Mouse (Mus musculus): Measurements from ENCODE around the gene Narfl. TPM values are rescaled to one million over a fixed set of nuclear protein-coding genes. Genes with fewer than 3 reads are reported as not detected.

Narfl gene
- polyA plus RNA-seq, 1 experiment from 2014 or later: 27.1 TPM

GRCm38 (mm10) chr17:25825311-25825710 is 51.7 kb downstream of the Narfl start:
- Histone ChIP-seq H3K4me2 (0 out of 2 replicates have a peak overlapping the region, but pooled peaks have one; percentile 95), H3K9ac (no peak overlapping the region), H3K9me3 (no peaks in the 10 kb centered on the region), H3K36me3 (peaks cover 39% of the 10 kb centered on the region), H3K27me3 (replicated peaks) (peaks cover 26% of the 10 kb centered on the region), H3K27ac (replicated peaks) (no peak overlapping the region), H3K4me1 (peaks cover 40% of the 10 kb centered on the region), H3K4me3 (no peak overlapping the region)
- 84% methylated on average over 6 of the region's 6 CpGs for WGBS
- ATAC-seq (ENCODE audit: extremely low read depth, insufficient number of reproducible peaks, low FRiP score, low TSS enrichment): no peak

- WGBS: 93% methylated on average over 27 of the region's 27 CpGs
- Histone ChIP-seq H3K36me3 (peaks cover 47% of the 10 kb centered on the region), H3K4me1 (peaks cover 48% of the 10 kb centered on the region), H3K4me2 (no peak overlapping the region), H3K27ac (replicated peaks) (no peak overlapping the region), H3K27me3 (replicated peaks) (peaks cover 18% of the 10 kb centered on the region), H3K9me3 (no peaks in the 10 kb centered on the region), H3K9ac (no peak overlapping the region), H3K4me3 (no peak overlapping the region)
- ATAC-seq (ENCODE audit: extremely low read depth, insufficient number of reproducible peaks, low FRiP score, low TSS enrichment): no peak
Measured at GRCm38 (mm10) chr17:25825984-25826570, 52.5 kb downstream of the Narfl start.

GRCm38 (mm10) chr17:25827011-25827410 is 53.4 kb downstream of the Narfl start:
- Histone ChIP-seq H3K4me2 (no peak overlapping the region), H3K9ac (no peak overlapping the region), H3K27ac (replicated peaks) (no peak overlapping the region), H3K27me3 (replicated peaks) (peaks cover 9% of the 10 kb centered on the region), H3K36me3 (peaks cover 55% of the 10 kb centered on the region), H3K9me3 (no peaks in the 10 kb centered on the region), H3K4me1 (peaks cover 57% of the 10 kb centered on the region), H3K4me3 (no peak overlapping the region)
- ATAC-seq (ENCODE audit: extremely low read depth, insufficient number of reproducible peaks, low FRiP score, low TSS enrichment): no peak
- 90% methylated on average over 13 of the region's 13 CpGs for WGBS

GRCm38 (mm10) chr17:25827546-25828222 is 54.1 kb downstream of the Narfl start:
- H3K27ac ChIP-seq (replicated peaks): no peak overlapping the region
- H3K9ac ChIP-seq: no peak overlapping the region
- WGBS: 91% methylated on average over 22 of the region's 22 CpGs
- H3K9me3 ChIP-seq: no peaks in the 10 kb centered on the region
- no peak overlapping the region; the same call in 1 of the 2 replicates for H3K4me3 ChIP-seq
- H3K4me1 ChIP-seq: peaks cover 60% of the 10 kb centered on the region
- peaks cover 55% of the 10 kb centered on the region for H3K36me3 ChIP-seq
- no peak overlapping the region for H3K4me2 ChIP-seq
- no peak for ATAC-seq (ENCODE audit: extremely low read depth, insufficient number of reproducible peaks, low FRiP score, low TSS enrichment)
- peaks cover 2% of the 10 kb centered on the region for H3K27me3 ChIP-seq (replicated peaks)

- 75% methylated on average over 8 of the region's 8 CpGs for WGBS
- Histone ChIP-seq H3K4me2 (peak overlapping the region; percentile 91), H3K4me1 (peaks cover 57% of the 10 kb centered on the region), H3K27ac (replicated peaks) (peak overlapping the region; percentile 93), H3K9ac (peak overlapping the region; percentile 89), H3K27me3 (replicated peaks) (no peaks in the 10 kb centered on the region), H3K9me3 (no peaks in the 10 kb centered on the region), H3K4me3 (peak overlapping the region; percentile 74), H3K36me3 (peaks cover 55% of the 10 kb centered on the region)
- no peak for ATAC-seq (ENCODE audit: extremely low read depth, insufficient number of reproducible peaks, low FRiP score, low TSS enrichment)
Measured at GRCm38 (mm10) chr17:25828223-25828594, 54.6 kb downstream of the Narfl start.

GRCm38 (mm10) chr17:25828712-25829557 is 55.4 kb downstream of the Narfl start, which contains the start of gene Jmjd8:
Jmjd8 (plus strand) TSS chr17:25828867.
- Histone ChIP-seq H3K4me1 (peaks cover 58% of the 10 kb centered on the region), H3K4me3 (peak within 1 kb of the TSS; percentile 74), H3K27ac (replicated peaks) (peak within 1 kb of the TSS; percentile 93), H3K9me3 (no peaks in the 10 kb centered on the region), H3K36me3 (peaks cover 55% of the 10 kb centered on the region), H3K9ac (peak within 1 kb of the TSS; percentile 89), H3K4me2 (peak within 1 kb of the TSS; percentile 91), H3K27me3 (replicated peaks) (no peaks in the 10 kb centered on the region)
- no peak for ATAC-seq (ENCODE audit: extremely low read depth, insufficient number of reproducible peaks, low FRiP score, low TSS enrichment)
- WGBS: 1% methylated on average over 32 of the region's 32 CpGs

GRCm38 (mm10) chr17:25829558-25830017 is 56.0 kb downstream of the Narfl start:
- no peak for ATAC-seq (ENCODE audit: extremely low read depth, insufficient number of reproducible peaks, low FRiP score, low TSS enrichment)
- H3K36me3 ChIP-seq: peaks cover 57% of the 10 kb centered on the region

GRCm38 (mm10) chr17:25830200-25830753 is 56.7 kb downstream of the Narfl start:
- H3K27me3 ChIP-seq (replicated peaks): no peaks in the 10 kb centered on the region
- H3K27ac ChIP-seq (replicated peaks): no peak overlapping the region; the same call in 1 of the 2 replicates
- H3K9me3 ChIP-seq: no peaks in the 10 kb centered on the region
- peaks cover 58% of the 10 kb centered on the region for H3K4me1 ChIP-seq
- peak overlapping the region; percentile 89 for H3K9ac ChIP-seq
- ATAC-seq (ENCODE audit: extremely low read depth, insufficient number of reproducible peaks, low FRiP score, low TSS enrichment): no peak
- 82% methylated on average over 4 of the region's 4 CpGs for WGBS
- peak overlapping the region; percentile 99 for H3K4me2 ChIP-seq
- peaks cover 63% of the 10 kb centered on the region for H3K36me3 ChIP-seq
- peak overlapping the region; percentile 74; the same call in 1 of the 2 replicates for H3K4me3 ChIP-seq

More at GRCm38 (mm10) chr17:25829558-25830017, 56.0 kb downstream of the Narfl start:
- H3K4me3 ChIP-seq: peak overlapping the region; percentile 74
- no peaks in the 10 kb centered on the region for H3K27me3 ChIP-seq (replicated peaks)
- peak overlapping the region; percentile 93 for H3K27ac ChIP-seq (replicated peaks)
- H3K9me3 ChIP-seq: no peaks in the 10 kb centered on the region
- peaks cover 58% of the 10 kb centered on the region for H3K4me1 ChIP-seq
- peak overlapping the region; percentile 89 for H3K9ac ChIP-seq
- H3K4me2 ChIP-seq: peak overlapping the region; percentile 91
- 38% methylated on average over 8 of the region's 8 CpGs for WGBS

GRCm38 (mm10) chr17:25830806-25831431 is 57.3 kb downstream of the Narfl start:
- Histone ChIP-seq H3K27me3 (replicated peaks) (no peaks in the 10 kb centered on the region), H3K9ac (peak overlapping the region; percentile 92), H3K9me3 (no peaks in the 10 kb centered on the region), H3K36me3 (peaks cover 63% of the 10 kb centered on the region), H3K4me2 (peak overlapping the region; percentile 99), H3K27ac (replicated peaks) (no peak overlapping the region), H3K4me1 (peaks cover 64% of the 10 kb centered on the region), H3K4me3 (peak overlapping the region; percentile 74)
- 83% methylated on average over 14 of the region's 14 CpGs for WGBS
- ATAC-seq (ENCODE audit: extremely low read depth, insufficient number of reproducible peaks, low FRiP score, low TSS enrichment): no peak

GRCm38 (mm10) chr17:25831451-25832281 is 58.1 kb downstream of the Narfl start:
- no peak for ATAC-seq (ENCODE audit: extremely low read depth, insufficient number of reproducible peaks, low FRiP score, low TSS enrichment)

More at GRCm38 (mm10) chr17:25831451-25832281, 58.1 kb downstream of the Narfl start:
- H3K4me1 ChIP-seq: peaks cover 71% of the 10 kb centered on the region
- H3K27ac ChIP-seq (replicated peaks): peak overlapping the region; percentile 98
- 46% methylated on average over 21 of the region's 21 CpGs for WGBS
- H3K4me3 ChIP-seq: peak overlapping the region; percentile 74
- peak overlapping the region; percentile 92 for H3K9ac ChIP-seq
- H3K36me3 ChIP-seq: peaks cover 57% of the 10 kb centered on the region
- peak overlapping the region; percentile 99 for H3K4me2 ChIP-seq
- no peaks in the 10 kb centered on the region for H3K27me3 ChIP-seq (replicated peaks)
- H3K9me3 ChIP-seq: no peaks in the 10 kb centered on the region
